Mouse (Mus musculus): Measurements from ENCODE around the gene Tmem52.
"Not testable (repeated sequence)": the region's sequence is repeated elsewhere in the genome, so short reads cannot be mapped to it uniquely, and the experiment has no call there.

Gene Tmem52

GRCm38 (mm10) chr4:155468952-155469351, at the start of gene Tmem52:
Tmem52 (plus strand) TSS chr4:155469114.
- no peak for DNase-seq (ENCODE audit: low read depth, low spot score)

- no peak for DNase-seq (ENCODE audit: low read depth, low spot score)
These were observed 48.8 kb upstream of the Tmem52 start for GRCm38 (mm10) chr4:155420137-155420536.

GRCm38 (mm10) chr4:155421412-155422370, 47.2 kb upstream of the Tmem52 start:
- DNase-seq (ENCODE audit: low read depth, low spot score) = not testable (repeated sequence)

- DNase-seq (ENCODE audit: low read depth, low spot score) = no peak
These were observed 44.9 kb upstream of the Tmem52 start for GRCm38 (mm10) chr4:155423988-155424387.

DNA sequence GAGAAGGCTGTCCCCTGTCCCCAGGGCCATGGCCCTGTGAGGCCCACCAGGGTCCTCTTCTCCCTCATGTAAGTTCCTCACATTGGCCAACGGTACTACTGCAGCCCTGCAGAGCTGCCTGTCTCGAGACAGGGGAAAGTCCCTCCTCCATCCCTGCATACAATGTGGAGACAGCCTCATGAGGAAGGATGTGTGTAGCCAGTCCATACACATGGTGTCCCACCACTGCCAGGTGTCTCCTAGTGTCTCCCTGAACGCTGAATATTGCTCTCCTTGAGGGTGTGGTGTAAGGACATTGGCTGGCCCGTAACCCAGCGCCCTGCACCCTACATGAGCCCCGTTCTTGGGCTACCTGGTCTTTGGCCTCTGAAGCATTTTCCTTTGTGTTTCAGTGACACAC, 42.6 kb upstream of the Tmem52 start:
- DNase-seq (ENCODE audit: low read depth, low spot score) = no peak

GRCm38 (mm10) chr4:155428442-155428841, 40.5 kb upstream of the Tmem52 start:
- no peak for DNase-seq (ENCODE audit: low read depth, low spot score)

DNA sequence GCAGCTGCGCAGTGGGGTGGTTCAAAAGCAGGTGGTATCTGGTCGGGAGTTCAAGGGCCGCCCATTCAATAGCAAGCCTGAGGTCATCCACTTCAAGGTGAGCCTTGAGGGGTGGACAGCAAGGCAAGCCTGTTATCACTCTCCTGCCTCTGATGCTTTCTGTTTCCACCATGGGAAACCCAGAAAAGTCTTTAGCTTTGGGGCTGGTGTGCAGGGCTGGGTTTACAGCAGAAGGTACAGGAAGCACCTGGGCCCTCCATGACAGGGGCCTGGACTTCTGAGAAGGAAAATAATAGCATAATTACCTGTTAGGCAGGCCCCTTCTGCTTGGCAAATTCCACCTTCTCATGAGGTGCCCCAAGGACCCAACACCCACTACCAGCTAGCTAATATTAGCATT, 39.7 kb upstream of the Tmem52 start:
- no peak for DNase-seq (ENCODE audit: low read depth, low spot score)

- DNase-seq (ENCODE audit: low read depth, low spot score) = peak; percentile 55
These were observed 36.6 kb upstream of the Tmem52 start for GRCm38 (mm10) chr4:155432358-155432757.

DNA sequence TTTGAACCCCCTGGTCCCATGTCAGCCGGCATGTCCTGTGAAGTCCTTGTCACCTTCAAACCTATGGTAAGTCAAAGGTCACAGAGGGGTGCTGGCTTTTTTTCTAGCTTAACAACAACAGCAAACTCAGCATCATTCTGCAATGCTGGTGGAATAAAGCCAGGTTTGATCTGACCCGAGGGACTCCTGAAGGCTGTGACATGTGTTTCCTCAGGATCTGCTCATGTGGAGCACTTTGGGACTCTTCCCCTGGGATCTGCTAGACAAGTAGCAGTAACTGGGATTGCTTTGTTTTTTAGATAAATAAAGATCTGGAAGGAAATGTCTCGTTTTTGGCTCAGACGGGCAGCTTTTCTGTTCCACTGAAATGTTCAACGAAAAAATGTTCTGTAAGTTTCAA, 34.9 kb upstream of the Tmem52 start:
- DNase-seq (ENCODE audit: low read depth, low spot score) = no peak

GRCm38 (mm10) chr4:155442808-155443207, 26.1 kb upstream of the Tmem52 start:
- DNase-seq (ENCODE audit: low read depth, low spot score) = no peak

GRCm38 (mm10) chr4:155451597-155451996, 17.3 kb upstream of the Tmem52 start:
- no peak for DNase-seq (ENCODE audit: low read depth, low spot score)

GRCm38 (mm10) chr4:155458575-155458974, 10.3 kb upstream of the Tmem52 start:
- DNase-seq (ENCODE audit: low read depth, low spot score) = no peak

DNA sequence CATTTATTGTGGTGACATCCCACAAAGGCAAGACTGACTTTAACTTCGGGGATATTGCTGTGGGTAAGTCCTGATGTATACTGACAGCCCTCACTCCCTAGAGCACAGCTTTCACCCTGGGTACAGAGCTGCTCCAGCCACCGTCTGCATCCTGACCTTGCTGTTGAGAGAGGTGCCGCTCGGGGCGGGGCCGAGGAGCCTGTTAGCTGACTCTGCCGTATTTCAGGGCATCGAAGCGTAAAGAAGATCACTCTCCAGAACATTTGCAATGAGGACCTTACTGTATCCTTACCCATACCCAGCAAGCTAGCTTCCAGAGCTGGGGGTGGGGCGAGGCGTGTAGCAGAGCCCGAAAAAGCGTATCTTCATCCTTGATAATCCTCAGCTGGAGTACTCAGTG, 5.9 kb upstream of the Tmem52 start:
- no peak for DNase-seq (ENCODE audit: low read depth, low spot score)

DNA sequence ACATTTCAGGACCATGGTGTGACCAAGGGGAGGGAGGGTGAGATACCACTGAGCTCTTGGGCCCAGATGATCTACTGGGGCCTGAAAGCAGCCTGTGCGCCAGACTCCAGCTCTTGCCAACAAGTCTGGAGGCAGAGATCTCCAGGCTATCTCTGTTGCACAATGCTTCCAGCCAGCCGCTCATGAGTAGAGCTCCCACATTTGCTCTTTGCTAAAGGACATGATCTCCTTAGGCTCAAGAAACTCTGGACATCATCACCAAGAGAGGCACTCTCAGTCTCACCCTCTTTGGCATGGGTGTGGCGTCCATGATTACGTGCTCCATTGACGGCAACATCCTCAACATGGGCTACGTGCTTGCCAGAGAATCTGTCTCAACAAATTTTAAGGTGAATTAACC, 5.3 kb upstream of the Tmem52 start:
- no peak for DNase-seq (ENCODE audit: low read depth, low spot score)

GRCm38 (mm10) chr4:155464061-155464460, 4.9 kb upstream of the Tmem52 start:
- DNase-seq (ENCODE audit: low read depth, low spot score) = no peak

GRCm38 (mm10) chr4:155465607-155466006, 3.3 kb upstream of the Tmem52 start:
- no peak for DNase-seq (ENCODE audit: low read depth, low spot score)

DNA sequence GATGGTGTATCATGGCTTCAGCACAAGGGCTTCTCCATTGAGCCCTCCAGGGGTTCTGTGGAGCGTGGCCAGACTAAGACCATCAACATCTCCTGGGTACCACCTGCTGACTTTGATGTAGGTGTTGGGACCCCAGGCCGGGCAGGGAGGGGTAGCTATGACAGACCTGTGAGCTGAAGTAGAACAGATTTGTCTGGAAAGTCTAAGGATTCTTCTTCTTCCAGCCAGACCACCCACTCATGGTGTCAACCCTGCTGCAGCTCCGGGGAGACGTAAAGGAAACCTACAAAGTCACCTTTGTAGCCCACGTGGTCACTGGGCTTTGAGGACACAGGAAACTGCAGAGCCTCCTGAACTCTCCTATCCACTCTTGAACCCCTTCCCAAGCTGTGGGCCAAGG, 2.8 kb upstream of the Tmem52 start:
- no peak for DNase-seq (ENCODE audit: low read depth, low spot score)

GRCm38 (mm10) chr4:155467237-155468010, 1.5 kb upstream of the Tmem52 start:
- DNase-seq (ENCODE audit: low read depth, low spot score) = no peak

DNA sequence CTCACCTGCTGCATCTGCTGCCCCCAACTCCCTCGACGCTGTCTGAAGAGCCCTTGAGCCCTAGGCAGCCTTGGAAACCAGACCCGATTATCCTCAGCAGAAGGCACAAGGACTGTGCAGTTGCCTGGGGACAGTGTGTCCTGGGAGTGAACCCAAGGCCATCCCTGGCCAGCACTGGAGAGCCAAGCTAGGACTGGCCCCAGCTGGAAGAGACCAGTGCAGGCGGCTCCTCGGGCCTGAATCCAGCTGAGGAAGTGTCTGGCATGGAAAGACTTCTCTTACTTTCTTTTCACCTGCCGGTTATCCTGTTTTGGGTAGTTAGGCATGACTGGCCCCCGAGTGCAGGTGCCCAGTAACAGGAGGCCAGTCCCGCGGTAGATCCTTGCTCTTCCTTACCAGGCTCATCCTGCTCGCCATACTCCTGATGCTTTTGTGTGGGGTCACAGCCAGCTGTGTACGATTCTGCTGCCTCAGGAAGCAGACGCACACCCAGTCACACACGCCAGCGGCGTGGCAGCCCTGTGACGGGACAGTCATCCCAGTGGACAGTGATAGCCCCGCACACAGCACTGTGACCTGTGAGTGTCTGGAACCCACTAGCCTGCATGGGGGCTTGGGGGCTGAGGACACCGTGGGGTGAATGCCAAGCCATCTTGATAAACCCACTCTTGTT, 812 bp downstream of the Tmem52 start:
- DNase-seq (ENCODE audit: low read depth, low spot score) = no peak

GRCm38 (mm10) chr4:155470263-155470953, 1.5 kb downstream of the Tmem52 start:
- no peak for DNase-seq (ENCODE audit: low read depth, low spot score)

GRCm38 (mm10) chr4:155470997-155471396, 2.1 kb downstream of the Tmem52 start:
- DNase-seq (ENCODE audit: low read depth, low spot score) = no peak

All from telencephalon, adult 2 months (tissue).